Mouse (Mus musculus): ENCODE results near the gene Gxylt2.

The Gxylt2 gene

DNA sequence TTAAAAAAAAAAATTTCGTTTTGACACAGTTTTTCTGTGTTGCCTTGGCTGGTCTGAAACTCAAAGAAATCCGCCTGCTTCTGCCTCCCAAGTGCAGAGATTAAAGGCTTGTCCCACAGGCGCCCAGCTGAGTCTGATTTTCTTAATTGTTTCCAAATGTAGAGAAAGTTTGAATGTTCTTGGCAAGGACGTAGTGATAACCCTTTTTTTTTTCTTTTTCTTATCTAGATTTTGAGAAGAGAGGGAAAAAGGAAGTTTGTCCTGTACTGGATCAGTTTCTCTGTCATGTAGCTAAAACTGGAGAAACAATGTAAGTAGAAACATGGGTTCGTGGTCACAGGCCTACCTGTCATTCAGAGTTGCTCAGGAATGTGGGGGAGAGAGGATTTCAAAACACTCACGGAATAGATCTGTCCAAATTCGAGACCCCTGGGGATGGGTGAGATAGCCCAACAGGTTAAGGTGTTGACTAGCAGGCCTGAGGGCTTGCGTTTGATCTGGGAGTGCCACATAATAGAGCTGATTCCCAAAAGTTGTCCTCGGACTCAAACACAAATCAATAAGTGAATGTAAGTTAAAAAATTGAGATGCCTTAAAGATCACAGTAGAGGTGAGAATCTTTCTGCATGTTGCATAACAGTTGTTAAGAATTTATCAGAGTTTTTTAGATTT, 130.1 kb downstream of the Gxylt2 start:
- DNase-seq (ENCODE audit: extremely low spot score, low read depth, low spot score) = no peak

- no peak for DNase-seq (ENCODE audit: extremely low spot score, low read depth, low spot score)
Measured at GRCm38 (mm10) chr6:100845058-100845457, 140.5 kb downstream of the Gxylt2 start.

DNA sequence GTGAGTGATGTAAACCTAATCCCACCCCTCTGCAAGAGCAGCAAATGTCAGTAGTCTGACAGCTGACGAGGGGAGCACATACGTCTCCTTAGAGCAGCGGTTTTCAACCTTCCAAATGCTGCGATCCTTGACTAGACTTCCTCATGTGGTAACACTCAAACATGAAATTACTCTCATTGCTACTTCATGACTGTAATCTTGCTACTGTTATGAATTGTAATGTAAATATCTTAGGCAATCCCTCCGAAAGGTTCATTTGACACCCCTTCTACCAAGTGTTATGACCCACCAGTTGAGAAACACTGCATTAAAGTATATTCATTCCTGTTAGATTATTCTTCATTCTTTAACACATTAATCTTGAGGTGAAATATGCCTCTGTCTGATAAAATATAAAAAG, 142.7 kb downstream of the Gxylt2 start:
- no peak for DNase-seq (ENCODE audit: extremely low spot score, low read depth, low spot score)

DNA sequence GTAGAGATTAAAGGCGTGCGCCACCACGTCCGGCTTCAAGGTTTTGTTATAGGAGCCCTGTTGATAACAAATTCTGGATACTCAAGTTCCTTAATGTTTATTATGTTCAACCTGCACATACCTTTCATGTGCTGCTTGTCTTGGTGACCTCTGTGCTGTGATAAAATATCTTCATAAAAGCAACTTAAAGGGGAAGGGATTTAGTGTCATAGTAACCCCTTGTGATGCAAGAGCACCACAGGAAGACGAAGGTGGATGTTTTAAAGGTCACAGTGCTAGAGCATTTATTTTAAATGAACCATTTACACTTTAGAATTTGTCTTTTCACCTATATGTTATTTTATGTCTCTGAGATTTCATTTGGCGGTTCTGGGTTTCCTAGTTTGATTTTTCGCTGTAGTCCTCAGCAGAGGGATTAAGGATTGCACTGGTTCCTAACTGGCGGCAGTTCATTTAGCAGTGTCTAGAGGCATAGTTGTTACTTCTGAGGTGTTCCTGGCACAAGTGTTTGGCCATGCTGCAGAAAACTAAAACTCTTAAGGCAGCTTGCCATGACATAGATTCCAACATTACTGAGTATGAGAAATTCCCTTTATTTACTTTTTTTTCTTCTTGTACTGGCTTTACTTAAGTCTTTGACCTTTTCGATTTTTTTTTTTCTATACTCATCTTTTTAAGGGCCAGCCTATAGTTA, 144.3 kb downstream of the Gxylt2 start:
- no peak for DNase-seq (ENCODE audit: extremely low spot score, low read depth, low spot score)

GRCm38 (mm10) chr6:100850671-100851081, 146.1 kb downstream of the Gxylt2 start:
- no peak for DNase-seq (ENCODE audit: extremely low spot score, low read depth, low spot score)

DNA sequence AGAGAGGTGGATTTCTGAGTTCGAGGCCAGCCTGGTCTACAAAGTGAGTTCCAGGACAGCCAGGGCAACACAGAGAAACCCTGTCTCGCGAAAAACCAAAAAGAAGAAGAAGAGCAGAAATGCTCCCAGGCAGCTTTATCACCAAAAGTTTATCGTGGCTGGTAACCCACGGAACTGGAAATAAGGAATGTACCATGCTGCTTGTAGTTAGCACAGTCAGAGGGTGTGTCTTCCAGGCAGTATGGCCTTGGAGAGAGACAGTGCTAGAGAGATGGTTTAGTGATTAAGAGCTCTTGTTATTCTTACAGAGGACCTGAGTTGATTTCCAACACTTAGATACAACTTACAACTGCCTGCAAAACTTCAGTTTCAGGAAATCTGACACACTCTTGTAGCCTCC, 146.5 kb downstream of the Gxylt2 start:
- no peak for DNase-seq (ENCODE audit: extremely low spot score, low read depth, low spot score)
